9 mouse cellular contexts compared by ENCODE assay signal in the genomic region with DNA sequence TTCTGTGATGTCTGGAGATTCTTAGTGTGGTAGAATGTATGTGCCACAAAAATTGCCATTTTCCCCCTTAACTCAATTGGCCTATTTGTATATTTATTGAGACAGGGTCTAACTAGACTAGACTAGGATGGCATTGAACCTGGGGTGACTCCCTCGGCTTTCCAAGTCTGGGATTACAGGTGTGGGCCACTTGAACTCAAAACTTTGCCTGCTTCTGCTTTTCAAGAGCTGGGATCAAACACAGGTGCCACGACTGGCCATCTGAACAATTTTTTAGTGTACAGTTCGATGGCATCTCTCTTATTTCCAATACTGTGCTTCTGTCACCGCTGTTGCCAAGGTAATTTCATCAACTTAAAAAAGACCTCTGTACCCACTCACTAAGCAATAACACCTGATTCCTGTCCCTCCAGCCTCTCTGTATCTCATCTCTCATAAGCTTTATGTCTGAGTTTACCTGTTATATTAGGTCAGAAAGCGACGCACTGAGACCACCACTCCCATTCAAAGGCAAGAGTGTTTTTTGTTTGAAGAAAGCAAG. TPM values are rescaled to one million over a fixed set of nuclear protein-coding genes. Genes with fewer than 3 reads are reported as not detected.
DNase-seq lines count a peak whose midpoint lies in the region; ATAC-seq lines count a peak whose summit lies in the region.
"Had no signal": no experiment of that assay in that cellular context is flagged by ENCODE, and none has a peak within 500 bp of the region (broad histone marks: within the 10 kb centered on the region; RNA-seq: fewer than 3 reads in every experiment).

No protein-coding gene starts in this region.

- WGBS in lung, embryonic 16.5 days: 71% methylated on average over 6 of the region's 6 CpGs
- 83% methylated on average over 6 of the region's 6 CpGs for WGBS in intestine, embryonic 16.5 days
- WGBS in neural tube, embryonic 14.5 days: 94% methylated on average over 6 of the region's 6 CpGs

- H3K4me1 ChIP-seq in erythroblast, embryonic 14.5 days (ENCODE audit: control insufficient read depth): peaks cover 15% of the 10 kb centered on the region
- H3K4me1 ChIP-seq in lung, embryonic 16.5 days (replicated peaks; ENCODE audit: control insufficient read depth, insufficient read depth, low read length): peaks cover 5% of the 10 kb centered on the region
- peaks cover 5% of the 10 kb centered on the region; the same call in 1 of the 2 replicates for H3K4me1 ChIP-seq in intestine, embryonic 16.5 days (ENCODE audit: control insufficient read depth, insufficient read depth, low read length)
- H3K4me1 ChIP-seq in neural tube, embryonic 14.5 days (ENCODE audit: control insufficient read depth, insufficient read depth, low read length): no peaks in the 10 kb centered on the region

- peak overlapping the region; percentile 93 for H3K9ac ChIP-seq in lung, embryonic 16.5 days (ENCODE audit: low read length)
- peak overlapping the region; percentile 83; the same call in 1 of the 2 replicates for H3K9ac ChIP-seq in intestine, embryonic 16.5 days (ENCODE audit: low read depth, low read length)
- H3K9ac ChIP-seq in neural tube, embryonic 14.5 days (replicated peaks; ENCODE audit: low read depth, low read length): no peak overlapping the region

- no peaks in the 10 kb centered on the region for H3K27me3 ChIP-seq in erythroblast, embryonic 14.5 days (ENCODE audit: control insufficient read depth)
- no peaks in the 10 kb centered on the region for H3K27me3 ChIP-seq in lung, embryonic 16.5 days (ENCODE audit: control insufficient read depth, insufficient read depth, low read depth, low read length)
- H3K27me3 ChIP-seq in intestine, embryonic 16.5 days (replicated peaks; ENCODE audit: control insufficient read depth, insufficient read depth, low read length): no peaks in the 10 kb centered on the region
- H3K27me3 ChIP-seq in neural tube, embryonic 14.5 days (ENCODE audit: control insufficient read depth, insufficient read depth, low read length): no peaks in the 10 kb centered on the region

- H3K36me3 ChIP-seq in erythroblast, embryonic 14.5 days (ENCODE audit: control insufficient read depth): no peaks in the 10 kb centered on the region
- no peaks in the 10 kb centered on the region for H3K36me3 ChIP-seq in lung, embryonic 16.5 days (ENCODE audit: control insufficient read depth, insufficient read depth, low read length)
- no peaks in the 10 kb centered on the region for H3K36me3 ChIP-seq in intestine, embryonic 16.5 days (ENCODE audit: control insufficient read depth, insufficient read depth, low read length)
- no peaks in the 10 kb centered on the region for H3K36me3 ChIP-seq in neural tube, embryonic 14.5 days (ENCODE audit: control insufficient read depth, insufficient read depth, low read length)

- H3K4me2 ChIP-seq in lung, embryonic 16.5 days (ENCODE audit: low read depth, low read length): peak overlapping the region; percentile 74
- H3K4me2 ChIP-seq in intestine, embryonic 16.5 days (ENCODE audit: low read depth, low read length): peak overlapping the region; percentile 47
- H3K4me2 ChIP-seq in neural tube, embryonic 14.5 days (ENCODE audit: low read depth, low read length): peak overlapping the region; percentile 56

- peak overlapping the region; percentile 86 for H3K4me3 ChIP-seq in erythroblast, embryonic 14.5 days (replicated peaks)
- peak overlapping the region; percentile 86 for H3K4me3 ChIP-seq in lung, embryonic 16.5 days (ENCODE audit: low read length)
- H3K4me3 ChIP-seq in intestine, embryonic 16.5 days (ENCODE audit: low read length): peak overlapping the region; percentile 82
- H3K4me3 ChIP-seq in neural tube, embryonic 14.5 days (ENCODE audit: low read depth, low read length): no peak overlapping the region; the same call in 1 of the 2 replicates

- ATAC-seq in erythroblast, adult 5-6 weeks (replicated peaks; ENCODE audit: low FRiP score, poor library complexity, severe bottlenecking): no peak
- ATAC-seq in lung, embryonic 16.5 days (ENCODE audit: low read depth): no peak
- no peak for ATAC-seq in intestine, embryonic 16.5 days
- no peak for ATAC-seq in neural tube, embryonic 14.5 days (ENCODE audit: low read depth)
- no peak for ATAC-seq in erythroid progenitor cell, adult 5-6 weeks (replicated peaks; ENCODE audit: low FRiP score, poor library complexity, severe bottlenecking)

- H3K9me3 ChIP-seq in erythroblast, embryonic 14.5 days (ENCODE audit: control insufficient read depth, low read length): no peaks in the 10 kb centered on the region; the same call in 1 of the 2 replicates
- H3K9me3 ChIP-seq in lung, embryonic 16.5 days (ENCODE audit: control insufficient read depth, low read length): no peaks in the 10 kb centered on the region
- H3K9me3 ChIP-seq in intestine, embryonic 16.5 days (ENCODE audit: control insufficient read depth, low read length): no peaks in the 10 kb centered on the region
- H3K9me3 ChIP-seq in neural tube, embryonic 14.5 days (ENCODE audit: control insufficient read depth, low read length): no peaks in the 10 kb centered on the region

- H3K27ac ChIP-seq in lung, embryonic 16.5 days (ENCODE audit: low read length): no peak overlapping the region
- no peak overlapping the region; the same call in 1 of the 2 replicates for H3K27ac ChIP-seq in intestine, embryonic 16.5 days (ENCODE audit: low read length)
- H3K27ac ChIP-seq in neural tube, embryonic 14.5 days (ENCODE audit: low read depth, low read length): no peak overlapping the region

- DNase-seq in lung, postnatal 10 days: no peak
- no peak for DNase-seq in gastrocnemius, postnatal 25 days

RNA-seq across cellular contexts. Expression of a gene that starts 0.9 kb away (rescaled TPM):
- 0.03 TPM in 1 of 2 replicates, not detected in the other for polyA plus RNA-seq in erythroblast, embryonic 14.5 days (2012)
- total RNA-seq in erythroblast, adult 5-6 weeks (2015; ENCODE audit: low replicate concordance): not detected in 2 replicates
- 0.42 and 0.60 TPM in 2 replicates for total RNA-seq in erythroblast, adult 5-6 weeks (2017; ENCODE audit: low replicate concordance)
- polyA plus RNA-seq in lung, embryonic 16.5 days (2015; fragmentation: Nextera tagmentation; extraction: Ambion mirVana): 10.1 and 11.2 TPM in 2 replicates
- 11.7 and 11.8 TPM in 2 replicates for polyA plus RNA-seq in intestine, embryonic 16.5 days (2015; fragmentation: Nextera tagmentation; extraction: Ambion mirVana)
- 2.0 and 3.2 TPM in 2 replicates for polyA plus RNA-seq in neural tube, embryonic 14.5 days (2014; fragmentation: Nextera tagmentation; extraction: Ambion mirVana)
- total RNA-seq in erythroid progenitor cell, adult 5-6 weeks (2015; ENCODE audit: low replicate concordance): 1.7 and 3.6 TPM in 2 replicates
- total RNA-seq in erythroid progenitor cell, adult 5-6 weeks (2017; ENCODE audit: low replicate concordance): 1.5 TPM in 1 of 2 replicates, not detected in the other
- 1 to 10 TPM; 1.7 to 3.5 TPM for total RNA-seq in gastrocnemius, postnatal 25 days (2021)

RNA-seq across cellular contexts. Expression of a gene that starts 24.2 kb away (rescaled TPM):
- polyA plus RNA-seq in erythroblast, embryonic 14.5 days (2012): 0.09 and 0.19 TPM in 2 replicates
- 10.2 and 11.9 TPM in 2 replicates for total RNA-seq in erythroblast, adult 5-6 weeks (2015; ENCODE audit: low replicate concordance)
- 9.8 and 10.3 TPM in 2 replicates for total RNA-seq in erythroblast, adult 5-6 weeks (2017; ENCODE audit: low replicate concordance)
- 47.3 and 48.5 TPM in 2 replicates for polyA plus RNA-seq in lung, embryonic 16.5 days (2015; fragmentation: Nextera tagmentation; extraction: Ambion mirVana)
- polyA plus RNA-seq in intestine, embryonic 16.5 days (2015; fragmentation: Nextera tagmentation; extraction: Ambion mirVana): 36.8 and 38.0 TPM in 2 replicates
- 87.7 and 92.2 TPM in 2 replicates for polyA plus RNA-seq in neural tube, embryonic 14.5 days (2014; fragmentation: Nextera tagmentation; extraction: Ambion mirVana)
- 10.1 and 14.4 TPM in 2 replicates for total RNA-seq in erythroid progenitor cell, adult 5-6 weeks (2015; ENCODE audit: low replicate concordance)
- 3.4 and 10.5 TPM in 2 replicates for total RNA-seq in erythroid progenitor cell, adult 5-6 weeks (2017; ENCODE audit: low replicate concordance)
- 10 to 100 TPM; 37.8 to 40.5 TPM for total RNA-seq in gastrocnemius, postnatal 25 days (2021)

RNA-seq across cellular contexts. Expression of a gene that starts 30.7 kb away (rescaled TPM):
- polyA plus RNA-seq in erythroblast, embryonic 14.5 days (2012): not detected in 2 replicates
- 1.7 and 5.0 TPM in 2 replicates for total RNA-seq in erythroblast, adult 5-6 weeks (2015; ENCODE audit: low replicate concordance)
- total RNA-seq in erythroblast, adult 5-6 weeks (2017; ENCODE audit: low replicate concordance): 1.0 and 2.5 TPM in 2 replicates
- 3.7 and 4.0 TPM in 2 replicates for polyA plus RNA-seq in lung, embryonic 16.5 days (2015; fragmentation: Nextera tagmentation; extraction: Ambion mirVana)
- 4.9 and 5.1 TPM in 2 replicates for polyA plus RNA-seq in intestine, embryonic 16.5 days (2015; fragmentation: Nextera tagmentation; extraction: Ambion mirVana)
- polyA plus RNA-seq in neural tube, embryonic 14.5 days (2014; fragmentation: Nextera tagmentation; extraction: Ambion mirVana): 2.5 and 3.3 TPM in 2 replicates
- total RNA-seq in erythroid progenitor cell, adult 5-6 weeks (2015; ENCODE audit: low replicate concordance): 2.5 TPM in 1 of 2 replicates, not detected in the other
- 1.5 and 1.8 TPM in 2 replicates for total RNA-seq in erythroid progenitor cell, adult 5-6 weeks (2017; ENCODE audit: low replicate concordance)
- total RNA-seq in gastrocnemius, postnatal 25 days (2021): 1 to 10 TPM; 5.0 to 6.0 TPM
- total RNA-seq: granulocyte monocyte progenitor cell, adult 5-6 weeks had no signal

RNA-seq across cellular contexts. Expression of a gene that starts 42.6 kb away (rescaled TPM):
- not detected in 2 replicates for polyA plus RNA-seq in erythroblast, embryonic 14.5 days (2012)
- total RNA-seq in erythroblast, adult 5-6 weeks (2015; ENCODE audit: low replicate concordance): 4.0 and 6.3 TPM in 2 replicates
- 0.77 and 1.3 TPM in 2 replicates for total RNA-seq in erythroblast, adult 5-6 weeks (2017; ENCODE audit: low replicate concordance)
- polyA plus RNA-seq in lung, embryonic 16.5 days (2015; fragmentation: Nextera tagmentation; extraction: Ambion mirVana): 24.6 and 33.5 TPM in 2 replicates
- 28.8 and 33.1 TPM in 2 replicates for polyA plus RNA-seq in intestine, embryonic 16.5 days (2015; fragmentation: Nextera tagmentation; extraction: Ambion mirVana)
- polyA plus RNA-seq in neural tube, embryonic 14.5 days (2014; fragmentation: Nextera tagmentation; extraction: Ambion mirVana): 22.3 and 22.9 TPM in 2 replicates
- total RNA-seq in erythroid progenitor cell, adult 5-6 weeks (2015; ENCODE audit: low replicate concordance): 2.9 and 3.4 TPM in 2 replicates
- total RNA-seq in erythroid progenitor cell, adult 5-6 weeks (2017; ENCODE audit: low replicate concordance): 3.7 and 5.8 TPM in 2 replicates
- total RNA-seq in gastrocnemius, postnatal 25 days (2021): 10 to 100 TPM; 16.3 to 21.5 TPM

Comparison
In these comparisons a context has a peak if more than half of its experiments do, and no peak if none do; other contexts are left out.
1. RNA of a gene that starts 24.2 kb away (polyA plus RNA-seq): 87.7 to 92.2 TPM in neural tube, embryonic 14.5 days, 47.3 to 48.5 TPM in lung, embryonic 16.5 days and 36.8 to 38.0 TPM in intestine, embryonic 16.5 days; 0.09 to 0.19 TPM in erythroblast, embryonic 14.5 days; every median in the first group is over 10 times any median in the second.
2. Peak in every context shown above with its lines, with median percentiles within 50 percentile points of each other: H3K4me2 ChIP-seq.